Mouse (Mus musculus) cerebellum, postnatal 14 days (tissue): Measurements from ENCODE around the gene Zdhhc9.
A peak's percentile ranks its signal among the peaks of the same experiment; 100 is the strongest.

ENCODE experiments used
- DNase-seq, 2 experiments: peaks; one replicate each; pipeline ENCODE4 v3.0.0; 2021; ENCODE audit warnings: mixed read lengths in 2 of 2

Gene Zdhhc9

GRCm38 (mm10) chrX:48170368-48170767, 38.3 kb downstream of the Zdhhc9 start:
- no peak for DNase-seq

GRCm38 (mm10) chrX:48169892-48170291, 38.8 kb downstream of the Zdhhc9 start:
- DNase-seq, result no peak

GRCm38 (mm10) chrX:48158229-48158919, 50.3 kb downstream of the Zdhhc9 start:
- DNase-seq, result no peak

- peak; percentile 63 to 80 for DNase-seq
Observed at GRCm38 (mm10) chrX:48157396-48157795, 51.3 kb downstream of the Zdhhc9 start.

GRCm38 (mm10) chrX:48155489-48155888, 53.2 kb downstream of the Zdhhc9 start:
- no peak for DNase-seq

- DNase-seq, result no peak
Observed at GRCm38 (mm10) chrX:48153949-48154348, 54.7 kb downstream of the Zdhhc9 start.

GRCm38 (mm10) chrX:48153414-48153813, 55.3 kb downstream of the Zdhhc9 start:
- no peak for DNase-seq

- no peak for DNase-seq
Observed at GRCm38 (mm10) chrX:48152106-48152505, 56.6 kb downstream of the Zdhhc9 start.

DNA sequence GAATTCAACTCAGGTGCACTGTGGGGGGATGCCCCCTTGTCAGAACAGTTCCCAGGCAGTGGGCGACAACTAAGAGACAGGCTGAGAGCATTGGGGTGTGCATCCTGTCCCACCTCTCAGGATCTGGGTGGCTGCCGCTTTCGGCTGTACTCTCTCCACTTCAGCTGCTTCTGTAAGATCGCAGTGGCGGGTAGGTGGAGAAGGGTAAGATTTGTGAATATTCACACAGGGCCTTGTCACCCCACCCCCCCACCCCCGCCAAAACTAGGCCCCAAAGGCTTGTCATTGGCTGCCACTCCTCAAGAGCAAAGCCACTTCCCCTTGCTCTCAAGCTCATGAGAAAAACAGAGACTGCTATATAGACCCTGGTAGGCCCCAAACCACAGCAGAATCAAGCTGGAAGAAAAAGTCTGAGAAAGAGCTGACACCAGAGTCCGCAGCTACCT, 60.9 kb downstream of the Zdhhc9 start:
- DNase-seq, result no peak

- DNase-seq, result no peak
Observed at GRCm38 (mm10) chrX:48147226-48147625, 61.5 kb downstream of the Zdhhc9 start.

DNA sequence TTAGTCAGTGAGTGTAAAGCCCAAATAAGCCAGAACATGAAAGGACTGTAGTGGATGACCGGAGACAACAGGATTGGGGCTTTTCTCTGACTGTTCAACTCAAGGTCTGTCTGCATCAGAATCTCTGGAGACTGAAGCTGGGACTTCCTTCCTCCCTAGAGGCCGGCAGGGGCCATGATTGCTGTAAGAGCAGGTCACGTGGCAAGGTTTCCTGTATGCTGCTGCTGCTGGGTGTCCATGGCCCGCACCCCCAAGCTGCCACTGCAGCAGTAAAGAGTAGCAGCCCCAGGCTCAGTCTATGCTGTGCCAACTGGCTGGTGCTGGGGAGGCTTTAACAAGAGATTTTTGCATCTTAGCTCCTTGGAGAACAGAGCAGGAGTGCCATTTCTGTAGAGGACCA, 62.4 kb downstream of the Zdhhc9 start, which contains the start of gene Sash3:
Gene Sash3 (plus strand): TSS at position 175 of the 400 bp plus-strand sequence.
- DNase-seq, result no peak

DNA sequence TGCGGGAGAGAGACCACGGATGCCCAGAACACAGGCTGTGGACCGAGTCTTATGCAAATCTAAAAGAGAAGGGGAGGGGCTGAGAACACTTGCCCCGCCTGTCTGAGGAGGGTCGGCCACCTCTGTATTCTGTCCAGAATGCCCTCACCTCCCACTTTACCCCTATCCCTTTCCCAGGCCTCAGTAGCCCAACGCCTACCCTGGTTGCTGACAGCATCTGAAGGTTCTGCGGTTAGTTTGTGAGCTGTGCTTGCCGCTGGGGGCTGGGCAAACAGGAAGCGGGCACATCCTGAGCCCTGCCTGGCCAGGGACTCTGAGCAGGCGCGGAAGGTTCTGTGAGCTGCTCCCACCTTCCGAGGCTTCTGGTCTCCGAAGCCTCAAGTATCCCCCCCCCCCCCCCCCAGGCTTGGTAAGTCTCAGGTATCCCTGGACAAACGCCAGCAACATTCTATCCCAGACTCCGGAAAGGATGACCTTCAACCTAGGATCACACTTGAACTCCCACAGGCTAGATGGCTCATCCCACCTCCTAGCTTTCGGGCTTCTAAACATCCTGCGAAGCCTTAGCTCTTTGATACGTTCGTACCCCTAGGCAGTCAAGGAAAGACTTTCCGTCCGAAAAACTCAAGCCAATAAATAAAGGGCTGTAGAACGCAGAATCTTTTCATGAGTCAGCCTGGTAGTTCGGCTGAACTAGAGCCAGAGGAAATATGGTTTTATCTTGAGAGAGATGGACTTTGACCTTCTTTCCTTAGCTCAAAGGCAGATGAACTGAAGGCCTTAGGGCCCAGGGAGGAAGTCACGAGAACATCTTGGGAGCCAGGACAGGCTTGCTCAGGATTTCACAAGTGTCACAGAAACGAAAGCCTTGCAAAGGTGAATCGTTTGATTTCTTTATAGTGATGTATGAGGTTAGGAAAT, 65.0 kb downstream of the Zdhhc9 start:
- no peak for DNase-seq

DNA sequence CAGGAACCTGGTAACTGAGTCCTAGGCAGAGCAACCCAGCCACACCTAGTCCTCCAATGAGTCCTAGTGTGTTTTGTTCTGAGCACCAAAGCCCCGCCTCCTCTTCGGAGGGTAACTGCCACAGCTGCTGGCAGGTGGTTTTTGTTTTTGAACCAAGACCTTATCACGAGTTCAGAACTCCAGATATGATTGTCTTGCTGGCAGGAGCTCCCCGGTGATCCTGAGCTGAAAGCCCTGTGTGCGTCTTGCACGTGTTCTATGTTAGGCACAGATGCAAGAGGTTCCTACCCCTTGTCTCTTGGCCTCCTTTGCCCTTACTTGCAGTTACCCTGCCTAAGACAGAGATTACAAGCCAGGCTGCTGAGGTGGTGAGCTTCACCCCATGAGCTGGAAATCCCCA, 67.2 kb downstream of the Zdhhc9 start:
- DNase-seq, result no peak

- no peak for DNase-seq
Observed at GRCm38 (mm10) chrX:48140286-48140877, 68.3 kb downstream of the Zdhhc9 start.

DNA sequence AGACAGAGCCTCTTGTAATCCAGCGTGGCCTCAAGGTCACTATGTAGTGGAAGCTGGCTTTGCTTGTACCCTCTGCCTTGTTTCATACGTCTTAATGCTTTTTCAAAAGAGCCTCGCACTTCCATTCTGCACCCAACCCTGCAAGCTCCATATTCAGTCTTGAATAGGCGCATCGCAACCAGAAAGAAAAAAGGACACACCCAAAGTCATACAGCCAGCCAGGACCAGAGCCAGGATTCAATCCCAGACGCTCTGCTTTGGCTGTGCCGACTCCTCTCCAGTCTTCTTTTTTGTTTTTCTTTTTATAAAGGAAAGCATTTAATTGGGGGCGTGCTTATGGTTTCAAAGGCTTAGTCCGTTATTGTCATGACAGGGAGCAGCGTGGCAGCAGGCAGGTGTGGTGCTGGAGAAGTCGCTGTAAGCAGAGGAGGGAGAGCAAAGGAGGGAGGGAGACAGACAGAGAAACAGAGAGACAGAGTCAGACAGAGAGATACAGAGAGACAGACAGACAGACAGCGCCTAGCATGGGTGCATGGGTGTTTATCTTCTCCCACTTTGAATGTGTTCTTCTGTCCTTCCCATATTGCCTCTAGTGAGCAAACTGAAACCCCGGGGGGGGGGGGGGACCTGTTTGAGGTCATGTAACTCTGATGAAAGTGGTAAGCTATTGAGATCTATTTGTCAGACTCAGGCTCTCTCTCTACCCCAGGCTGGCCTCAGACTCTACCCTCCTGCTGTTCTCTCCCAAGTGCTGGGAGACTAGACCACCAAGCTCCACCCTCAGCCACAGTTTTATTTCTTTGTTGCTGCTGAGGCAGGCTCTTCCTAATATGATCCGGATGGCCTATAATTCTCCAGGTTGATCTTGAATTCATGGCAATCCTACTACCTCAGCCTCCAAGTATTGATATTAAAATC, 69.1 kb downstream of the Zdhhc9 start:
- no peak for DNase-seq

GRCm38 (mm10) chrX:48138539-48139275, 70.0 kb downstream of the Zdhhc9 start:
- DNase-seq, result no peak

- DNase-seq, result no peak
Observed at GRCm38 (mm10) chrX:48138011-48138410, 70.7 kb downstream of the Zdhhc9 start.

DNA sequence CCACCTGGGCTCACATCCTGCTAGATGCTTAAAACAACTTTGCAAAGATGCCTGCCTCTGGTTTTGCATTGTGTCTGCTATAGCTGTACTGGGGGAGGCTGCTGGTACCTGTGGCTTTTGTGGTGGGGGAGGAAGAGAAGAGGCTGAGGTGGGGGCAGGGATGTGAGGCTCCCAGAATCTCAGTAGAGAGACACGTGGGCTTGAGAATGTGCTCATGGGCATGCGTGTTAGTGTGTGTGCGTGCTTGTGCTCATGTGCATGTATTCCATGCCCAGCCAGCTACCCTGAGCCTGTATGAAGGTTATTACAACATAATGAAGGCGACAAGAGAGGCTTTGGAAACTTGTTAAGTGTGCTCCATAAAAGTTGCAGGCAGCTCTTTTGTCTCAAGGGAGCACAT, 71.7 kb downstream of the Zdhhc9 start:
- no peak for DNase-seq

DNA sequence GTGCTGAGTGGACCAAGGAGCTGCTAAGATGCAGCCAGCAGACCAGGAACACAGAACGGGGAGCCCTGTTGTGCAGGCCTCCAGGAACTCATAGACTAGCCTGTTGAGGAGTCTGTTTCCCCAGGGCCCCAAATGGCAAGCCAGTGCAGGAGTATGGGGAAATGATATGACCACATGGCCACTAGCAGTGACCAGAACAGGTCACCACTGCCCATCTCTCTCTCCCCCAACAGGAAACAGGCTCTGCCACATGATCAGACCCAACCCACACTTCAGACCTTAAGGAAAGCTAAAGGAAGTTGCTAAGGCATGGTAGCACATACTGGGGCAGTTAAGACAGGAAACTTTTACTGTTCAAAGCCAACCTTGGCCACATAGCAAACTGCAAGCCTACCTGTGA, 79.5 kb downstream of the Zdhhc9 start:
- no peak for DNase-seq

DNA sequence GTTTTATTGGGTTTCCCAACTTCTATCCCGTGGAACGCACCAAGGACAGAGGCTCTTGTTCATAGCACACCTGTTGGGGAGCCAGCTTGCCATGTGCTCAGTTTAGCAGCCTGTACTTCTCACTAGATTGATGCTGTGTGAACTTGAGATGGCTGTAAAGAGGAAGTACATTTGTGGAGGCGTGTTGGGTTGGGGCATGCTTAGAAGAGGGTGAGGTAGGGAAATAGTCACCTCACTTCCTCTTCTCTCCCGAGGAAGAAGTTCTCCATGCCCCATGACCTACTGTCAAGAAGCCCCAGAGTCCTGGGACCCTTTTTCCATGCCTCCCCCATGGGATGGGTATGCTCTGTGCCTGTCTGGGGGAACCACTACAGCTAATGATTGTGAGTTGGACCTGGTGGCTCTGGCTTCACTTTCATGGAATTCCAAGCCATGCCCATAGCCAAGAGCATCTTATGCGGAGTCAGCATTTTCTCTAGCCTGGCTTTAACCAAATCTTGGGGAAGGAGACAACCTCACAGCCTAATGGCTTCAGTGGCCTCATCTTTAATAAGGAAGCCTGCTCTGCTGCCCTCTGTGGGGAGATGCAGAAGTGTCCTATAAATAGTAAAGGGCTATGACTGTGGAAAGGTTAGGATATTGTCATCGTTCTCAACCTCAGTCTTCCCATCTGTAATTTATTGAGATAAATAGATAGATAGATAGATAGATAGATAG, 81.0 kb downstream of the Zdhhc9 start:
- DNase-seq, result peak in 1 of 2 experiments; percentile 21

DNA sequence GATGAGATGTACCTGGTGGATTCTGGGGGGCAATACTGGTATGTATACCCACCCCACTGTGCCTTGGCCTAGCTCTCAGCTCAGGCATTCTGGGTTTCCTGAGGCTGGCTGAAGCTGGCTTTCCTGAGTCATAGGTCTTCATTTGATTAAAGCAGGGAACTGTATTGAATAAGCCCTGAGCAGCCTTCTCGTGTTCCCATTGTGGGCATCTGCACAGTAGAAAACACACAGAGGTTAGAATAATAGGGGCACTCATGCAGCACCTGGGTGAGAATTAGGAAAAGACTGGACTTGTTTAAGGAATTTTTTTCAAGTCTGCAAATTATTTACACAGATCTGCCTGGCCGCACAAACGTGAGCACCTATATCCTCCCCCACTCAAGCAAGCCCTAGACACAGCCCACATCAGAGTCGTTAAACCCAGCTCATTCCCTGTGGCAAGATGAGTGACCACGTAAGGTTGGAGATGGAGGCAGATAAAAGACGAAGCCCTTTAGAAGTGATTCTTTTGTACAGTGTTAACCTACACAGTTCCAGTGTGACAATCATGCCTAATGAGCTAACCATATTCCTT, 81.7 kb downstream of the Zdhhc9 start:
- DNase-seq, result no peak
